Mouse (Mus musculus) limb, embryonic 15.5 days (tissue): ENCODE results near the gene Ppp1r3a. TPM values are rescaled to one million over a fixed set of nuclear protein-coding genes. Genes with fewer than 3 reads are reported as not detected.

Source experiments
- ATAC-seq: fragments of 200-750 bp; cut with Nextera tagmentation; 2 replicates; pipeline ENCODE4 v1.8.0; 2017; ENCODE audit warnings: low read depth, moderate TSS enrichment; ENCODE audit not compliant: insufficient number of reproducible peaks, low FRiP score, low TSS enrichment
- H3K27ac ChIP-seq: fragments of 300-500 bp; sonication (generic); 2 replicates; pipeline ENCODE4 v1.5.1; 2015; ENCODE audit warnings: moderate library complexity, mild to moderate bottlenecking, inconsistent platforms
- H3K27me3 ChIP-seq: fragments of 300-500 bp; sonication (generic); 2 replicates; pipeline ENCODE4 v1.6.1; 2015; ENCODE audit warnings: inconsistent platforms
- H3K36me3 ChIP-seq: fragments of 300-500 bp; sonication (generic); 2 replicates; pipeline ENCODE4 v1.6.1; 2015; ENCODE audit warnings: inconsistent platforms
- H3K4me1 ChIP-seq: fragments of 300-500 bp; sonication (generic); 2 replicates; pipeline ENCODE4 v1.6.1; 2015; ENCODE audit warnings: inconsistent platforms
- H3K4me2 ChIP-seq: fragments of 300-500 bp; sonication (generic); 2 replicates; pipeline ENCODE4 v1.6.1; 2015; ENCODE audit warnings: mild to moderate bottlenecking, inconsistent platforms
- H3K4me3 ChIP-seq: fragments of 300-500 bp; sonication (generic); 2 replicates; pipeline ENCODE4 v1.5.1; 2015; ENCODE audit warnings: mild to moderate bottlenecking, inconsistent platforms
- H3K9ac ChIP-seq: fragments of 300-500 bp; sonication (generic); 2 replicates; pipeline ENCODE4 v1.6.1; 2015; ENCODE audit warnings: inconsistent platforms
- H3K9me3 ChIP-seq: fragments of 300-500 bp; sonication (generic); 2 replicates; pipeline ENCODE4 v1.6.1; 2016; ENCODE audit warnings: inconsistent platforms
- WGBS: fragments of 180-500 bp; shearing (Covaris S2); methylation state at CpG from one replicate; pipeline ENCODE4 v1.1.7; 2015; 5-methylcytosine and 5-hydroxymethylcytosine counted together
- polyA plus RNA-seq: library from polyadenylated mRNA; unstranded; fragments of >200 nt; fragmentation: Nextera tagmentation; extraction: Ambion mirVana; gene quantifications from 2 replicates; pipeline ENCODE4 v1.2.1, GENCODE M21; 2015

The Ppp1r3a gene
- 0.56 and 1.9 TPM in 2 replicates for polyA plus RNA-seq

GRCm38 (mm10) chr6:14754901-14755591, at the start of gene Ppp1r3a:
TSS of gene Ppp1r3a (minus strand) at chr6:14755274.
- Histone ChIP-seq H3K4me2 (no peak within 1 kb of the TSS), H3K4me1 (no peaks in the 10 kb centered on the region), H3K27me3 (no peaks in the 10 kb centered on the region), H3K4me3 (no peak within 1 kb of the TSS), H3K9me3 (no peaks in the 10 kb centered on the region), H3K9ac (no peak within 1 kb of the TSS), H3K36me3 (no peaks in the 10 kb centered on the region), H3K27ac (no peak within 1 kb of the TSS)
- WGBS = 83% methylated on average over 7 of the region's 7 CpGs
- ATAC-seq = no peak

- Histone ChIP-seq H3K27me3 (no peaks in the 10 kb centered on the region), H3K9ac (no peak overlapping the region), H3K9me3 (no peaks in the 10 kb centered on the region), H3K4me1 (no peaks in the 10 kb centered on the region), H3K4me2 (no peak overlapping the region), H3K36me3 (no peaks in the 10 kb centered on the region), H3K4me3 (no peak overlapping the region), H3K27ac (no peak overlapping the region)
- ATAC-seq = no peak
- 84% methylated on average over 1 of the region's 1 CpGs for WGBS
Measured at GRCm38 (mm10) chr6:14787157-14787938, 32.3 kb upstream of the Ppp1r3a start.

GRCm38 (mm10) chr6:14777920-14778319, 22.8 kb upstream of the Ppp1r3a start:
- no peaks in the 10 kb centered on the region for H3K27me3 ChIP-seq
- ATAC-seq = no peak
- no peaks in the 10 kb centered on the region for H3K9me3 ChIP-seq
- H3K27ac ChIP-seq = no peak overlapping the region
- no peaks in the 10 kb centered on the region for H3K4me1 ChIP-seq
- WGBS = 91% methylated on average over 4 of the region's 4 CpGs
- no peak overlapping the region for H3K4me3 ChIP-seq
- H3K36me3 ChIP-seq = no peaks in the 10 kb centered on the region
- H3K9ac ChIP-seq = no peak overlapping the region
- H3K4me2 ChIP-seq = no peak overlapping the region

- no peak overlapping the region for H3K9ac ChIP-seq
- no peak for ATAC-seq
- no peaks in the 10 kb centered on the region for H3K27me3 ChIP-seq
- no peaks in the 10 kb centered on the region for H3K4me1 ChIP-seq
- H3K4me2 ChIP-seq = no peak overlapping the region
- no peak overlapping the region for H3K4me3 ChIP-seq
- H3K9me3 ChIP-seq = no peaks in the 10 kb centered on the region
- no peak overlapping the region for H3K27ac ChIP-seq
- no peaks in the 10 kb centered on the region for H3K36me3 ChIP-seq
- 82% methylated on average over 2 of the region's 2 CpGs for WGBS
Measured at GRCm38 (mm10) chr6:14771717-14772116, 16.6 kb upstream of the Ppp1r3a start.

- ATAC-seq = no peak
- H3K27ac ChIP-seq = no peak overlapping the region
- H3K9ac ChIP-seq = no peak overlapping the region
- H3K4me3 ChIP-seq = no peak overlapping the region
- H3K27me3 ChIP-seq = no peaks in the 10 kb centered on the region
- H3K9me3 ChIP-seq = no peaks in the 10 kb centered on the region
- 71% methylated on average over 3 of the region's 3 CpGs for whole genome bisulfite sequencing
- no peaks in the 10 kb centered on the region for H3K4me1 ChIP-seq
- H3K36me3 ChIP-seq = no peaks in the 10 kb centered on the region
- H3K4me2 ChIP-seq = no peak overlapping the region
Measured at GRCm38 (mm10) chr6:14757486-14757885, 2.4 kb upstream of the Ppp1r3a start.

- Histone ChIP-seq H3K4me2 (no peak overlapping the region), H3K4me3 (no peak overlapping the region), H3K36me3 (no peaks in the 10 kb centered on the region), H3K9me3 (no peaks in the 10 kb centered on the region), H3K27me3 (no peaks in the 10 kb centered on the region), H3K27ac (no peak overlapping the region), H3K9ac (no peak overlapping the region), H3K4me1 (no peaks in the 10 kb centered on the region)
- WGBS = 66% methylated on average over 4 of the region's 4 CpGs
- no peak for ATAC-seq
Measured at GRCm38 (mm10) chr6:14753512-14753911, 1.6 kb downstream of the Ppp1r3a start.

GRCm38 (mm10) chr6:14752211-14752610, 2.9 kb downstream of the Ppp1r3a start:
- H3K27ac ChIP-seq = no peak overlapping the region
- no peak overlapping the region for H3K9ac ChIP-seq
- no peak overlapping the region for H3K4me2 ChIP-seq
- ATAC-seq = peak; percentile 72; the same call in 1 of the 2 replicates
- no peaks in the 10 kb centered on the region for H3K9me3 ChIP-seq
- no peaks in the 10 kb centered on the region for H3K36me3 ChIP-seq
- no peak overlapping the region for H3K4me3 ChIP-seq
- WGBS = 28% methylated on average over 1 of the region's 1 CpGs
- H3K27me3 ChIP-seq = no peaks in the 10 kb centered on the region
- H3K4me1 ChIP-seq = no peaks in the 10 kb centered on the region

- WGBS = 23% methylated on average over 2 of the region's 2 CpGs
- H3K4me3 ChIP-seq = no peak overlapping the region
- peaks cover 9% of the 10 kb centered on the region for H3K4me1 ChIP-seq
- H3K27me3 ChIP-seq = no peaks in the 10 kb centered on the region
- no peak overlapping the region for H3K9ac ChIP-seq
- no peak overlapping the region for H3K4me2 ChIP-seq
- H3K9me3 ChIP-seq = no peaks in the 10 kb centered on the region
- peak overlapping the region; percentile 57; the same call in 1 of the 2 replicates for H3K27ac ChIP-seq
- ATAC-seq = peak; percentile 85
- H3K36me3 ChIP-seq = no peaks in the 10 kb centered on the region
Measured at GRCm38 (mm10) chr6:14747000-14747399, 8.1 kb downstream of the Ppp1r3a start.

GRCm38 (mm10) chr6:14736017-14736416, 19.1 kb downstream of the Ppp1r3a start:
- Histone ChIP-seq H3K4me2 (no peak overlapping the region), H3K27me3 (no peaks in the 10 kb centered on the region), H3K4me1 (no peaks in the 10 kb centered on the region), H3K9me3 (no peaks in the 10 kb centered on the region), H3K27ac (no peak overlapping the region), H3K9ac (no peak overlapping the region), H3K36me3 (no peaks in the 10 kb centered on the region), H3K4me3 (no peak overlapping the region)
- WGBS = 88% methylated on average over 2 of the region's 2 CpGs
- no peak for ATAC-seq

GRCm38 (mm10) chr6:14731011-14731410, 24.1 kb downstream of the Ppp1r3a start:
- no peaks in the 10 kb centered on the region for H3K9me3 ChIP-seq
- WGBS = 76% methylated on average over 5 of the region's 5 CpGs
- no peak overlapping the region for H3K9ac ChIP-seq
- no peak overlapping the region for H3K4me3 ChIP-seq
- no peak overlapping the region for H3K4me2 ChIP-seq
- H3K36me3 ChIP-seq = no peaks in the 10 kb centered on the region
- H3K4me1 ChIP-seq = no peaks in the 10 kb centered on the region
- no peak for ATAC-seq
- H3K27me3 ChIP-seq = no peaks in the 10 kb centered on the region
- H3K27ac ChIP-seq = no peak overlapping the region

GRCm38 (mm10) chr6:14720772-14721414, 34.2 kb downstream of the Ppp1r3a start:
- Histone ChIP-seq H3K27me3 (no peaks in the 10 kb centered on the region), H3K4me1 (no peaks in the 10 kb centered on the region), H3K9ac (no peak overlapping the region), H3K36me3 (no peaks in the 10 kb centered on the region), H3K9me3 (no peaks in the 10 kb centered on the region), H3K4me2 (no peak overlapping the region), H3K27ac (no peak overlapping the region), H3K4me3 (no peak overlapping the region)
- no peak for ATAC-seq
- WGBS = 77% methylated on average over 4 of the region's 4 CpGs
